Mouse (Mus musculus) urinary bladder, postnatal 36 days (tissue): Measurements from ENCODE around the gene Rfx7.

Experiments
- DNase-seq, 2 experiments: peaks; one replicate each; pipeline ENCODE4 v3.0.0; 2022; ENCODE audit warnings: low spot score in 2 of 2, mixed read lengths in 1 of 2

The Rfx7 gene

GRCm38 (mm10) chr9:72531996-72532380, at the start of gene Rfx7:
Rfx7 (plus strand) TSS chr9:72532240.
- peak; percentile 48 to 70 for DNase-seq

- DNase-seq: no peak
Measured at GRCm38 (mm10) chr9:72488523-72488922, 43.5 kb upstream of the Rfx7 start.

DNA sequence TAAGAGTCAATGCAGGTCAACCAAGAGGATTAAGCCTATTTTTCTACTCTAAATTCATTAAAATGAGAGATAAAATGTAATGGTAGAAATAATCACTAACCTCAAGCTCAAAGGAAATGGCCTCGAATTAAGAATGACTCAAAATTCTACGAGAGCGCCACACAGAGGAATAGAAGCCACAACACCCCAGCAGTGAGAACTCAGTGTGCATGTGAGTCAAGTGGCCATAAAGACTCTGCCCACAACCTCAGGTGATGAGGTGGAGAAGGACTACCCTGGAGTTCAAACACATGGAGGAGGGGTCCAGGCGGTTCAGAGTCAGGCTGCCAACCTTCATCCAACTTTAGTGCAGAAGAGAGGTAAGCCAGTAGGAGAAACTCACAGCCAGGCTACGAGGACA, 42.9 kb upstream of the Rfx7 start:
- no peak for DNase-seq

GRCm38 (mm10) chr9:72491559-72492193, 40.4 kb upstream of the Rfx7 start:
- peak; percentile 87 to 89 for DNase-seq

GRCm38 (mm10) chr9:72492194-72492565, 39.9 kb upstream of the Rfx7 start, which contains the start of gene Tex9:
Tex9 (minus strand) TSS chr9:72492212.
- DNase-seq: no peak

- no peak for DNase-seq
Measured at GRCm38 (mm10) chr9:72493465-72493864, 38.6 kb upstream of the Rfx7 start.

- no peak for DNase-seq
Measured at GRCm38 (mm10) chr9:72493984-72494685, 37.9 kb upstream of the Rfx7 start.

DNA sequence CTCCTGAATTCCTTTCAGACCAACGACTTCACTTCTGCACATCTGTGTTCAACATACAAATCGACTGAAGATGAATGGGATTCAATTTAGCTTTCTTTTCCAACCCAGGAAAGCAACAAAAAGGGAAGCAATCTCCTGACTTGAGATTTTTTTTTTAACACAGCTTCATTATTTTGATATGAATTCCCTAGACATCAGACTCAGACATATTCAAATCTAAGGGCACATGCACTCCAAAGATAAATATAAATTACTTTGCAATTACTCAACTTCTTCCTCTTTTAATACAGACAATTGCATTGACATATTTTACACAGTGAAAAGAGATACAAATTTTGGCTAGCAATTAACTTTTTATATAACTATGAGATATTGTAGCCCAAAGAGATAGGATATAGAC, 35.3 kb upstream of the Rfx7 start:
- no peak for DNase-seq

GRCm38 (mm10) chr9:72497171-72497570, 34.9 kb upstream of the Rfx7 start:
- DNase-seq: no peak

DNA sequence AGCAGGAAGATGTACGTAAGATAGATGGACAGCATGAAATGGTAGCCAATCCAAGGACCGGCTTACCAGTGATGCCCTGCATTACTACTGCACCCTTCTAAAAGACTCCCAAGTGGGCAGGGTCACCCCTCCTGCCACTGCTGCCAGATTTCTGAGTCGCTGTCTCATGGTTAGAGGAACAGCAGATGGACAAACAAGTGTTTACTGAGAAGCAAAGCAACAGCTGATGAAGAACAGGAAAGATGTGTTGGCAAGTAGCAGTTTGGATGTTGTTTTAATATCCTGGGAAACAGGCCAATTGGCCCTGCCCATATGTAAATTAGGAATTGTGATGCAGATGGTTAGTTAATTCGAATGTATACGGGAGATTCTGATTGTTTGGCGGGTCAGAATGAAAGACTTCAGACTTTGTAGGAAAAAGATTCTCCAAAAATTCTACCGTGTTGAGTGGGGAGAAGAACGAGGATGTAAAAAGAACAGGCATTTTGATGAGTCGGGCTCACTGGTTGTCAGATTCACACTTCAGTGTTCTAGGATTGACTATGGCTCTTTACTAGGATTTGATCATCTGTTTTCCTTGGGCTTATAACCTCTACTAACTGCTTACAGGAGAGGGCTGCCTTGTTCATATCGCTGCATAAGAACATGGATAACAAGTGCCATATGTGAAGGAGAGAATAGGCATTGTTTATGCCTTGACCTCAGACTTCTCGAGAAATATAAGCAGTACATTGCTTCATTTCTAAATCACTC, 19.6 kb upstream of the Rfx7 start:
- no peak for DNase-seq

DNA sequence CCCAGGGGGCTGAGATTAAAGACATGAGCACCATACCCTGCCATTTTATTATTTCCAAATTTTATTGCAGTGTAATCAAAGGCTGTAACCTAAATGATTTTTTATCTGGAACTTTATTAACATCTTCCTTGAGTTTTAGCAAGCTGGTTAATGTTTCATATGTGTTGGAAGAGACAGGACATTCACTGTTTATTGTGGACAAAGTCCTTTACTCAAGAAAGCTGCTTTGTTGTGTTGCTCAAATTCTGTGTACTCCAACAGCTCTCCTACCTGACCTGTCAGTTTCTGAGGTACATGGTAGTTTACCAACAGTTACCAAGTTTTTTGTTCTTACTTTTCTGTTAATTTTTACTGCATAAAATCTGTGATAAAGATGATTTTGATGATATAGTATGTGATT, 16.7 kb upstream of the Rfx7 start:
- DNase-seq: no peak

GRCm38 (mm10) chr9:72519246-72519645, 12.8 kb upstream of the Rfx7 start:
- no peak for DNase-seq

- no peak for DNase-seq
Measured at GRCm38 (mm10) chr9:72520849-72521248, 11.2 kb upstream of the Rfx7 start.

- no peak for DNase-seq
Measured at GRCm38 (mm10) chr9:72526091-72526490, 5.9 kb upstream of the Rfx7 start.

- peak; percentile 77 to 82 for DNase-seq
Measured at GRCm38 (mm10) chr9:72530237-72530636, 1.8 kb upstream of the Rfx7 start.

- peak; percentile 1 to 5 for DNase-seq
Measured at GRCm38 (mm10) chr9:72530824-72531223, 1.2 kb upstream of the Rfx7 start.

DNA sequence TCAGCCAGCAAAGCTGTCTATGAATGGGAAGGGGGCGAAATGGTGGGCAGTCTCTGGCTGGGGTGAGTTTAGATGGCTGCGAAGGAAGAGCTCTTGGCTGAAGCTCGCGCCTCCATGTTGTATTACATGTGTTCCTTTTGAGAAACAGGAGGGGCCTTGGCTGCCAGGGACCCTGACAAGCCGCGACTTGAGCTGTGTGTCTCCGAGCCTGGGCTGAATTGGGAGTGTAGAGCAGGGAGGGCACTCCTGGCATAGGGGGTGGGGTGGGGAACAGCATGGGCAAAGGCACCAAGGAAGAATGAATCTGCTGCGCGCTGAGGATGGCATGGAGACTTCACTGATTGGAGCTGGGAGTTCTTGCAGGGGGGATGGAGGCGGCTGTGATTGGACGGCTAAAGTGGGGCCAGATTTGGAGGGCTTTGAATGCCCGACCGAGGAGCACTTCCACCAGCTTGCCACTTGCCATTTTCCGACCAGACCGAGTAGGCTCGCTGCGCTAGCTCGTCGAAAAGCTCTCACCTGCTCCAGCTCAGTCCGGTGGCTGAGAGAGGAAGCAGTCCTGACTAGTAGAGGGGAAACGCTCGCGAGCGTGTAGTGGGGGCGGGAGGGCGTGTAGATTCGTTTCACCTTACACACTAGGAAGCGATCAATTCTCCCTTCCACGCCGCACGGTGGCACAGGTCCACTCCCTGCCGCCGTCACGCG, 597 bp upstream of the Rfx7 start:
- peak in 1 of 2 experiments; percentile 62 for DNase-seq

- peak; percentile 13 to 22 for DNase-seq
Measured at GRCm38 (mm10) chr9:72532381-72533088, 495 bp downstream of the Rfx7 start.

DNA sequence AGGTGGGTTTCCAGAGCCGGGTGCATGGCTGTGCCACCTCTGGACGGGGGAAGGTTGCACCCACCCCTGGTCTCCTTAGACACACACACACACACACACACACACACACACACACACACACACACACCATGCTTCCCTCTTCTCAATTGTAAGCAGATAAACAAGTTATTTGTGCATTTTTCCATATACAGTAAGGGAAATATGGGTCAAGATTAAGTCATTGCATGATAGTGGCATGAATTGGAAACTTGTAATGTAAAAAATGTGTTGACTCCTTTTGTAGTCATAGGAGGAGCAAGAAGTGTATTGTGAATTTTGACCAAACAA, 1.0 kb downstream of the Rfx7 start:
- no peak for DNase-seq

GRCm38 (mm10) chr9:72534985-72535384, 2.9 kb downstream of the Rfx7 start:
- no peak for DNase-seq

DNA sequence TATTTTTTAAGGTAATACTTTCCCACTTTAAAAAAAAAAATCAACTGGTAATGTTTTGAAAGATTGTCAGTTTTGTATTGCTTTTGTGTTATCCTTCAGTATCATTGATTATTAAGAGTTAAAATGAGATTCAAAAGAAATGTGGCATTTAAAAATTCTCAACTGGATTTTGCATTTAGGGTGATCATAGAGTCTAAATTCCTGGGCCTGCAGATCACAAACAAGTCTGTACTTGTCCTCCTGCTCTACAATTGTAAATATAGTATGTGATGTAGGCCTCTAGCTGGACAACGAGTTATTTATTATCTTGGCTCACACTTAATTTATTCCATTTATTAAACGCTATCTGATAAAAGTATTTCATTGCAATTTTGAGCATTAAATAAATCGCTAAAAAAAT, 3.4 kb downstream of the Rfx7 start:
- no peak for DNase-seq

DNA sequence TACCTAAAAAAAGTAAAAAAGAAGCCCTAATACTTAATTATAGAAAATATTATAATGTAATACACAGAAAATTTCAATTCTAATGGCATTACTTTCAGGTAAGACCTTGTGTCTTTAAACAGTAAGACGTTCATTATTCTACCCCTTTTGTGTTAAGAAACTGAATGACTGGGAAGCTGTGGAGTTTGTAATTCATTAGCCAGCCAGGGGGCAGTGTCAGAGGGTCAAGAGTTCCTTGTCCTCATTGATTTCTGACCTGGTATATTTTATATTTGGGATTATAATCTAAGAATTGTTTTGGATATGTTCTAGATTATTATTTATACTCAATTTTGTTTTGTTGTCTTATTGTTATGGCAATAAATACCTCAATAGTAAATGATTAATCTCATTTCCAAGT, 5.0 kb downstream of the Rfx7 start:
- no peak for DNase-seq
